Mouse (Mus musculus) embryonic facial prominence, embryonic 10.5 days (tissue): ENCODE results near the gene B3galt2. TPM values are rescaled to one million over a fixed set of nuclear protein-coding genes. Genes with fewer than 3 reads are reported as not detected.
A peak's percentile ranks its signal among the peaks of the same experiment; 100 is the strongest.

Source experiments
- DNase-seq: peaks from one replicate; pipeline ENCODE4 v3.0.0-alpha.2; 2017; ENCODE audit warnings: low spot score
- H3K27ac ChIP-seq: fragments of 300-500 bp; sonication (generic); replicated peaks from 2 replicates; pipeline ENCODE4 v1.5.1; 2016; ENCODE audit warnings: mild to moderate bottlenecking
- H3K27me3 ChIP-seq: fragments of 300-500 bp; sonication (generic); replicated peaks from 2 replicates; pipeline ENCODE4 v1.6.1; 2016; ENCODE audit warnings: low read depth, mild to moderate bottlenecking; ENCODE audit not compliant: poor library complexity, severe bottlenecking
- H3K36me3 ChIP-seq: fragments of 300-500 bp; sonication (generic); replicated peaks from 2 replicates; pipeline ENCODE4 v1.6.1; 2016; ENCODE audit warnings: mild to moderate bottlenecking, moderate library complexity
- H3K4me1 ChIP-seq: fragments of 300-500 bp; sonication (generic); 2 replicates; pipeline ENCODE4 v1.6.1; 2016
- H3K4me3 ChIP-seq: fragments of 300-500 bp; sonication (generic); 2 replicates; pipeline ENCODE4 v1.5.1; 2016; ENCODE audit warnings: mild to moderate bottlenecking, moderate library complexity
- H3K9me3 ChIP-seq: fragments of 300-500 bp; sonication (generic); 2 replicates; pipeline ENCODE4 v1.6.1; 2016; ENCODE audit warnings: mild to moderate bottlenecking
- WGBS: fragments of 180-500 bp; shearing (Covaris S2); methylation state at CpG from one replicate; pipeline ENCODE4 v1.1.7; 2016; 5-methylcytosine and 5-hydroxymethylcytosine counted together
- polyA plus RNA-seq: library from polyadenylated mRNA; unstranded; fragments of >200 nt; fragmentation: Nextera tagmentation; extraction: Ambion mirVana; gene quantifications from 2 replicates; pipeline ENCODE4 v1.2.1, GENCODE M21; 2016

Gene B3galt2
- polyA plus RNA-seq: 0.29 and 0.36 TPM in 2 replicates

- peak within 1 kb of the TSS; percentile 40; the same call in 1 of the 2 replicates for H3K27ac ChIP-seq
- H3K9me3 ChIP-seq: no peaks in the 10 kb centered on the region
- no peaks in the 10 kb centered on the region for H3K36me3 ChIP-seq
- 74% methylated on average over 15 of the region's 15 CpGs for WGBS
- no peak for DNase-seq
- no peak within 1 kb of the TSS for H3K4me3 ChIP-seq
- H3K27me3 ChIP-seq: no peaks in the 10 kb centered on the region
- peaks cover 8% of the 10 kb centered on the region for H3K4me1 ChIP-seq
Observed at GRCm38 (mm10) chr1:143640650-143641407, at the start of gene B3galt2. Gene B3galt2, plus strand, starts transcription at chr1:143640664.

GRCm38 (mm10) chr1:143596864-143597263 lies 43.6 kb upstream of the B3galt2 start:
- WGBS: 82% methylated on average over 2 of the region's 2 CpGs

GRCm38 (mm10) chr1:143608911-143609310 lies 31.6 kb upstream of the B3galt2 start:
- H3K36me3 ChIP-seq: peaks cover 37% of the 10 kb centered on the region
- no peaks in the 10 kb centered on the region for H3K27me3 ChIP-seq
- no peaks in the 10 kb centered on the region for H3K4me1 ChIP-seq
- WGBS: 89% methylated on average over 2 of the region's 2 CpGs
- no peaks in the 10 kb centered on the region for H3K9me3 ChIP-seq
- H3K4me3 ChIP-seq: no peak overlapping the region
- H3K27ac ChIP-seq: no peak overlapping the region
- no peak for DNase-seq

More at GRCm38 (mm10) chr1:143596864-143597263, 43.6 kb upstream of the B3galt2 start:
- Histone ChIP-seq H3K4me3 (no peak overlapping the region), H3K36me3 (no peaks in the 10 kb centered on the region), H3K27ac (no peak overlapping the region), H3K9me3 (no peaks in the 10 kb centered on the region), H3K27me3 (no peaks in the 10 kb centered on the region), H3K4me1 (no peaks in the 10 kb centered on the region)
- DNase-seq: no peak

DNA sequence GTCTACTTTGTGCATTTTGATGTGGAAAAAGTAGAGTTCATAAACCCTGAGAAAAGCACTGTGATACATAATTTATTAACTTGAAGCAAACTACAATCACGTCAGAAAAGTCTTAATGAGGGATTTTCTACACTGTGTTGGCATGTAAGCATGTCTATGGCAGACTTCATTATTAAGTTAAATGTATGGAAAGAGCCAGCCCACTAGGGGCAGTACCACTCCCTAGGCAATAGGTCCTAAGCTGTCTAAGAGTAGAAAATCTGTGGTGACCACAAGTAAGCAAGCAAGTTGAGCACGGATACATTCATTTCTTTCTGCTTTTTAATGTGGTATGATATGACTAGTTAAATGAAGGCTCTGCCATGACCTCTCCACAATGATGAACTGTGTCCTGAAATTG lies 27.6 kb upstream of the B3galt2 start:
- 97% methylated on average over 2 of the region's 2 CpGs for WGBS
- peaks cover 63% of the 10 kb centered on the region for H3K36me3 ChIP-seq

DNA sequence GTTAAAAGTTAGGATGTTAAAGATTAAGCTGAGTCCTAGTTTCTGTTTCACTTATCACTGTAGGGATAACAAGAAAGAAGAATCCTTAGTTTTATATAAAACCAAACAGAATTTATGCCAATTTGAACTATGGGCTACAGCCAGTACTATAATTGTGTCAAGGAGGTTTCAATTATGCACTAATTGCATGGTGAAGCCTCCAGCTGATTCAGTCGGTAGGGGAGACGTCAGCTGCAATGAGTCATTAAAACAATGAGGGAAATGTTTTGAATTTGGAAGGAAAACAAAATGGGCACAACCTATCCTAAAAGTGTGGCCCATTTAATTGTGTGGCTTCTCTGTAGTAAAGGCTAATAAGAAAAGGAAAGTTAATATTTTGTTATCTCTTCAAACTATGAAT lies 20.7 kb upstream of the B3galt2 start:
- no peak overlapping the region for H3K4me3 ChIP-seq
- no peaks in the 10 kb centered on the region for H3K4me1 ChIP-seq
- H3K27ac ChIP-seq: no peak overlapping the region
- 39% methylated on average over 2 of the region's 2 CpGs for WGBS
- H3K36me3 ChIP-seq: peaks cover 53% of the 10 kb centered on the region
- H3K27me3 ChIP-seq: no peaks in the 10 kb centered on the region
- DNase-seq: no peak
- H3K9me3 ChIP-seq: no peaks in the 10 kb centered on the region

More for the DNA sequence above, 27.6 kb upstream of the B3galt2 start:
- no peak for DNase-seq
- Histone ChIP-seq H3K4me3 (no peak overlapping the region), H3K4me1 (no peaks in the 10 kb centered on the region), H3K27me3 (no peaks in the 10 kb centered on the region), H3K9me3 (no peaks in the 10 kb centered on the region), H3K27ac (no peak overlapping the region)

DNA sequence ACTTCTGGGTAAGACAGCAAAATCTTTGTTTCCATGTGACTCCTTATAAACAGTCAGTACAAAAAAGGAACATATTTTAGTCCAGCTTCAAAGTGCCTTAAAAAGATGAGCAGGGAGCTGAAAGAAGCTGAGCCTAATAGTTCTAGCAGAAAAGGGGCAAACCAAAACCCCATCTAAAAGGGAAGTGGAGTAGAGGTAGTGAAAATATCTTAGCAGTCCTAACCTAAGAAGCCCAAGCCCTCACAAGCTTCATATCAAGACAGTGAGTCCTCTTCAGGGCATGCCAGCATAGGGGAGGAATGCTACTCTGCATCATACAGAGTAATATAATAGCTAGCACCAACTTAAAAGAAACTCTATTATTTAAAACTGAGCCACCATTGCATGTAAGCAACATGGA lies 18.5 kb upstream of the B3galt2 start:
- Histone ChIP-seq H3K4me3 (no peak overlapping the region), H3K9me3 (no peaks in the 10 kb centered on the region), H3K36me3 (peaks cover 54% of the 10 kb centered on the region), H3K27me3 (no peaks in the 10 kb centered on the region), H3K4me1 (no peaks in the 10 kb centered on the region), H3K27ac (no peak overlapping the region)
- DNase-seq: no peak

- WGBS: 91% methylated on average over 1 of the region's 1 CpGs
- no peak for DNase-seq
- H3K27ac ChIP-seq: no peak overlapping the region
- H3K4me1 ChIP-seq: no peaks in the 10 kb centered on the region
- H3K36me3 ChIP-seq: peaks cover 53% of the 10 kb centered on the region
- no peaks in the 10 kb centered on the region for H3K9me3 ChIP-seq
- H3K27me3 ChIP-seq: no peaks in the 10 kb centered on the region
- no peak overlapping the region for H3K4me3 ChIP-seq
Observed at GRCm38 (mm10) chr1:143622634-143623033, 17.8 kb upstream of the B3galt2 start.

DNA sequence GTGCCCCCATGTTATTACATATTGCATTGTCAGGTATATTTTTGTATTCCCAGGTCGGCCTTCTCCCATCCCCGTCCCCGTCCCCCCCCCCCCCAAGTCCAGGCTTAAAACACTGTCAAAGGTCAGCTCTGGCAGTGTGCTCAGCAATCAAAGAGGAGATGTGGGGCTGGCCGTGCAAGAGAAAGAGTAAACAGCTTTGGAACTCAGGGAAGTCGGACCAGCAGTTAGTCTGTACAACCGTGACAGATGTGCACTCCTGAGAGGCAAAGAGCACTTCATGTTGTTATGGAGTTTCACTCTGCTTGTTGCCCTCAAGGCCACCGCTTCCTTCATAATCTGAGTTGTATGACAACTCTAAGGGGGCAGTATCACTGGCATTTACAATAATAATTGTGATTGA lies 9.1 kb upstream of the B3galt2 start:
- Histone ChIP-seq H3K9me3 (no peaks in the 10 kb centered on the region), H3K27me3 (no peaks in the 10 kb centered on the region), H3K36me3 (peaks cover 11% of the 10 kb centered on the region), H3K4me1 (no peaks in the 10 kb centered on the region), H3K27ac (no peak overlapping the region), H3K4me3 (no peak overlapping the region)
- DNase-seq: no peak
- WGBS: 69% methylated on average over 7 of the region's 7 CpGs

GRCm38 (mm10) chr1:143632361-143632760 lies 8.1 kb upstream of the B3galt2 start:
- 85% methylated on average over 1 of the region's 1 CpGs for WGBS
- peaks cover under 1% of the 10 kb centered on the region for H3K36me3 ChIP-seq
- no peak overlapping the region for H3K27ac ChIP-seq
- H3K4me1 ChIP-seq: no peaks in the 10 kb centered on the region
- H3K4me3 ChIP-seq: no peak overlapping the region
- no peaks in the 10 kb centered on the region for H3K27me3 ChIP-seq
- no peak for DNase-seq
- H3K9me3 ChIP-seq: no peaks in the 10 kb centered on the region

GRCm38 (mm10) chr1:143632854-143633587 lies 7.4 kb upstream of the B3galt2 start:
- no peak for DNase-seq
- 92% methylated on average over 2 of the region's 2 CpGs for WGBS
- no peak overlapping the region for H3K27ac ChIP-seq

DNA sequence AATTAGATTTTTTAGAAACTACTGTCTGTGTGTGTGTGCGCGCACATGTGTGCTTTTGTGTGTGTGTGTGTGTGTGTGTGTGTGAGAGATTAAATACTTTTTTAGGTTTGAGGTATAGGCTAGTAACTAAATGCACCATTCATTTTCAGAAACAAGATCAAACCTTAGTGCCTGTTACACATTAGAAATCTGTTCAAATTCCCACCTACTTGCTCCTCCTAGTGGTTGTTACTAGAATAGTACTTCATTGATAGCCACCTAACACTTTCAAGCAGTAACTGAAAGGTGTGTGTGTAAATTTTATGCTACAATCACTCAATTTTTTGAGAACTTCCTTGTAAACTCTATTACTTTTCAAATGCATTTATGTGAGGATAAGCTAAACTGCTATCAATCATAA lies 3.8 kb downstream of the B3galt2 start:
- no peak for DNase-seq
- H3K4me3 ChIP-seq: no peak overlapping the region
- H3K27ac ChIP-seq: no peak overlapping the region
- no peaks in the 10 kb centered on the region for H3K9me3 ChIP-seq
- over 99% methylated on average over 2 of the region's 2 CpGs for WGBS
- H3K36me3 ChIP-seq: 0 out of 2 replicates have a peak, but pooled peaks cover 5% of the 10 kb centered on the region
- no peaks in the 10 kb centered on the region for H3K27me3 ChIP-seq
- peaks cover 8% of the 10 kb centered on the region for H3K4me1 ChIP-seq

More at GRCm38 (mm10) chr1:143632854-143633587, 7.4 kb upstream of the B3galt2 start:
- no peak overlapping the region for H3K4me3 ChIP-seq
- H3K36me3 ChIP-seq: no peaks in the 10 kb centered on the region
- no peaks in the 10 kb centered on the region for H3K27me3 ChIP-seq
- H3K9me3 ChIP-seq: no peaks in the 10 kb centered on the region
- H3K4me1 ChIP-seq: no peaks in the 10 kb centered on the region

DNA sequence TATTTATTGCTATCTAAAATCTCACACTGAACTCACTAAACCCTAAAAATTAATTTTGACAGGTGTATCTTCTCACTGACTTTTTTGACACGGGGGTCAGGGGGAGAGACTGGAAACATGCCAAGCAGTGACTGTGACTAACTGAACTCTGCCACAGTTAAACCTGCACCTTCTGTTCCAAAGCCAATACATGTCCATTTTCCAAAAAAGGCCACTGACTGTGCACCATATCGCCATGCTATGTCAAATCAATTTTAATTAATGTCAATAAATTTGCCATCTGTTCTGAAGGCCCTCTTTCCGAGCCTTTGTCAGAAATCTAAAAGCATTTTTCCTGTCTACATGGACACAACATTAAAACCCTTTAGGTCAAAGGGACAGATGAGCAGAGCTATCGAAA lies 4.9 kb downstream of the B3galt2 start:
- Histone ChIP-seq H3K36me3 (peaks cover 10% of the 10 kb centered on the region), H3K4me3 (no peak overlapping the region), H3K9me3 (no peaks in the 10 kb centered on the region), H3K4me1 (peaks cover 8% of the 10 kb centered on the region), H3K27ac (no peak overlapping the region), H3K27me3 (no peaks in the 10 kb centered on the region)
- DNase-seq: no peak
- 82% methylated on average over 4 of the region's 4 CpGs for WGBS

- no peaks in the 10 kb centered on the region for H3K9me3 ChIP-seq
- no peak overlapping the region for H3K27ac ChIP-seq
- DNase-seq: no peak
- peaks cover 12% of the 10 kb centered on the region for H3K36me3 ChIP-seq
- H3K4me3 ChIP-seq: no peak overlapping the region
- WGBS: 82% methylated on average over 4 of the region's 4 CpGs
- no peaks in the 10 kb centered on the region for H3K27me3 ChIP-seq
- H3K4me1 ChIP-seq: no peaks in the 10 kb centered on the region; the same call in 1 of the 2 replicates
Observed at GRCm38 (mm10) chr1:143646219-143646618, 5.8 kb downstream of the B3galt2 start.
